Mouse (Mus musculus): ENCODE data around the gene Vhl. TPM values are rescaled to one million over a fixed set of nuclear protein-coding genes. Genes with fewer than 3 reads are reported as not detected.

Gene Vhl
- total RNA-seq, 2 experiments from 2014 or later: 41.5 to 43.0 TPM

DNA sequence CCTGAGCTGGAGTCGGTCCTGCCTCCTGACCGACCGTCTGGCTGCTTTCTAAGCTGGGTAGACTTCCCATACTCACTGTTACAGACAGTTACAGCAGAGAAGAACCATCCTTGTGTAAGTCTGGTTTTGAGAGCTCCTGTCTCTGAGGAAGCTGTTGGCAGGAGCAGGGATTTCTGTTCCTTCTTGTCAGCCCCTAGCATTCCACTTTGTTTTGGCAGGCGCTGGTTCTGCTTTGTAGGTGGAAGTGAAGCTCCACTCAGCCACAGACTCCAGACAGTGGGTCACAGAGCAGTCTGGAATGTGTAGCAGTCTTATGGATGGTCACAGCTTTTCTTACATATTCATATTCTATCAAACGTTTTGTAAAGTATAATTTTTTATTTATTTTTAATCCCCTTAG, 6.6 kb downstream of the Vhl start:
- peak overlapping the region; percentile 55 for H3K27ac ChIP-seq
- TF ChIP-seq CTCF (IDR thresholded peaks at IDR 0.05): no peak
- no peak for DNase-seq (ENCODE audit: extremely low spot score in 1 of 2, low spot score in 2 of 2)
- intact Hi-C loops (cut with DNase I): no loop called here
- no peak overlapping the region for H3K4me3 ChIP-seq

- DNase-seq (ENCODE audit: extremely low spot score in 1 of 2, low spot score in 2 of 2): no peak
- TF ChIP-seq CTCF (IDR thresholded peaks at IDR 0.05): no peak
- Histone ChIP-seq H3K4me3 (no peak overlapping the region), H3K27ac (no peak overlapping the region)
- intact Hi-C loops (cut with DNase I): no loop called here
Observed at GRCm38 (mm10) chr6:113632863-113633262, 9.1 kb downstream of the Vhl start.

DNA sequence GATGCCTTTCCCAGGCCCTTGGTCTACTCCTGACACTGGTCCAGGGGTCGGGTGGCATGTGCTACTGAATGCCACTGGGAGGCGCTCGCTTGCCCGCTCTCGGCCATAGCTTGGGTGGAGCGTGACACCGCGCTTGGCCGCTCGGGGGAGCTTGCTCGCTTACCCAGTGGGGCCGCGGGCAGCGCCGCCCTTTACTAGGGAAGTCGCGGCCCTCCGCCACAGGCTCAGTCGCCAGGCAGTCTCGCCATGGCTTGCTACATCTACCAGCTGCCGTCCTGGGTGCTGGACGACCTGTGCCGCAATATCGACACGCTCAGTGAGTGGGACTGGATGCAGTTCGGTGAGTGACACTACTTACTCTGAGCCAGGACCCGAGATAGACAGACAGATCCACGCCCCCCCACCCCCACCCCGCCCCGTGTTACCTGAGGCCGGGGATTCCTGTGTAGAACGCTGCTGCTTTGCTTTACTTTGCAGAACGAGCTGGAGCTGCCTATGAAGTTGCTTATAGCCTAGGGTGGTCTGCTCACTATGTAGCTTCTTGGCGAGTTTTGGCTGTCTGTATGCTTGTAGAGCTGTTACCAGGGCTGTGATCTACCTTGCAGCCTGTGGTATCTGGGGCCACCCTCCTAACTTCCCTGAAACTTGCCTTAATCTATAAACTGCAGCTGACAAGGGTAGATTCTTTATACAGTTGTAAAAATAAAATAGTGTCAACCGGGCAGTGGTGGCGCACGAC, 14.7 kb downstream of the Vhl start, which contains the start of gene Irak2:
Gene Irak2, plus strand, starts transcription at position 166 of the 739 bp plus-strand sequence.
- peak; percentile 100 for TF ChIP-seq CTCF (IDR thresholded peaks at IDR 0.05)
- H3K4me3 ChIP-seq: peak within 1 kb of the TSS; percentile 83
- DNase-seq (ENCODE audit: extremely low spot score in 1 of 2, low spot score in 2 of 2): peak; percentile 93 to 96
- H3K27ac ChIP-seq: peak within 1 kb of the TSS; percentile 66
- intact Hi-C loops (cut with DNase I): loop anchor here (1.0 to 5.0 kb wide), 3 partner anchors 43 to 439 kb away; partner anchors contain the start of gene Tatdn2

DNA sequence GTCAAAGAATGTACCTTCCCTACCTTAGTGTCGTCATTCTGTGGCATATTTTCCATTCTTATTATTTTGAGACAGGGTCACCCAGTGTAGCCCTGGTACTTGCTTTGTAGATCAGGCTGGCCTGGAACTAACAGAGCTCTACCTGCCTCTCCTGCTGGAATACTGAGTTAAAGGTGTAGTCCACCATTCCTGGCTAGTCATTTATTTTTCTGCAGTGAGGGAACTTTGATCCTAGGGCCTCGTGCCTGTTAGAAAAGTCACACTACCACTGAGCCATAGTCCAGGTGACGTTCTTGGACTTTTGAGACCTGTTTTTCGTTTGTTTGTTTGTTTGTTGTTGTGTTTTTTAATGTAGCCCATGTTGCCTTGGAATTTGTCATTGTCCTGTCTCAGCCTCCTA, 15.4 kb downstream of the Vhl start:
- DNase-seq (ENCODE audit: extremely low spot score in 1 of 2, low spot score in 2 of 2): no peak
- Histone ChIP-seq H3K4me3 (peak overlapping the region; percentile 83), H3K27ac (peak overlapping the region; percentile 66; the same call in 1 of the 2 replicates)
- intact Hi-C loops (cut with DNase I): loop anchor here (5.0 kb wide), 2 partner anchors 58 to 438 kb away; partner anchors contain the start of gene Tatdn2
- no peak for TF ChIP-seq CTCF (IDR thresholded peaks at IDR 0.05)

DNA sequence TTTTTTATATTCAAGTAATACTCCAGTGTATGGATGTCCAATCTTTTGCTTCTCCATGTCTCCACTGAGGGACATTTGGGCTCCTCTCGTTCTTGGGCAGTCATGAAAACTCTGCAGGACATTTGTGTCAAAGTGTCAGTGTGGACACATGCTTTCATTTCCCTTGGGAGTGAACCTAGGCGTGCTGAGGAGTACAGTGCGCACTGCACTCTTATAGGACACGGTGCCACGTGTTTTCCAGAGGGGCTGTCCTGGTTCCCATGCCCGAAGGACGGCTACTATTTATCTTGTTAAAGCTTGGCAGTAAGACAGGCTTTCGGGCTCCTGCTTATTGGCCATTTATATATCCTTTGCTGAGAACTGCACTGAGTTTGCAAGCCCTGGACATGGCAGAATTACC, 18.8 kb downstream of the Vhl start:
- no peak for TF ChIP-seq CTCF (IDR thresholded peaks at IDR 0.05)
- DNase-seq (ENCODE audit: extremely low spot score in 1 of 2, low spot score in 2 of 2): no peak
- Histone ChIP-seq H3K4me3 (no peak overlapping the region), H3K27ac (no peak overlapping the region)
- intact Hi-C loops (cut with DNase I): no loop called here

DNA sequence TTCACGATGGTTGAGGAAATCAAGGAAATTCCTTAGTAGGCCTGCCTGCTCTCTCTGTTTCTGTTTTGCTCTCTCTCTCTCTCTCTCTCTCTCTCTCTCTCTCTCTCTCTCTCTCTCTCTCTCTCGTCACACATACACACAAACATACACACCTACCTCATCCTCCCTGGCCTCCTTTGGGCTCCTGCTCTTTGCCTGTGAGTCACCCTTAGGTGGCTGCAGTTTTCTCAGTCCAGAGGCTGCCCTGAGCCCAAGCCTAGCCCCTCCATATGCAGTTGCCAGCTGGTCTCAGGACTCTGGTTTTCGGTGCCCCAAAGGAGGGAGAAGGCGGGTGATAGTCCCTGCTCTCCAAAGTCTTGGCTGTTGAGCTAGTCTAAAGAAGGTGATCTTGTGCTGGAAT, 19.3 kb downstream of the Vhl start:
- no peak for TF ChIP-seq CTCF (IDR thresholded peaks at IDR 0.05)
- DNase-seq (ENCODE audit: extremely low spot score in 1 of 2, low spot score in 2 of 2): no peak
- intact Hi-C loops (cut with DNase I): no loop called here
- no peak overlapping the region for H3K4me3 ChIP-seq
- H3K27ac ChIP-seq: no peak overlapping the region; the same call in 1 of the 2 replicates

DNA sequence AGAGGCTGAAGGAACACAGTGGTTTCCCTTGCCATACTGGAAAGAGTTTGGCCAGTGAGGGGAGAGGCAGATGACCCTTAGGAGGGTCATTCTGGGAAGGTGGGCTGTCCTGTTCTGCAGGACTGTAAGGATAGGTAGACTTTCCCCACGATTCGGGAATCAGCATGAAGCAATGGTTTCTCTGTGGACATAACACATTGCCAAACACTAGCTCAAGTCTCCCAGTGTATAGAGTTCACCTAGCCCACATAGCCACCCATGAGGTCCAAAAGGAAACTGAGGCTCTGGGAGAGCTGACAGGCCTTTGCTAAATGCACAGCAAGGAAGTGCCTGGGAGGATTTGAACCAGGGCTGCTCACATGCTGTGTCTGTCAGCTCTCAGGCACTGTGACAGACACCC, 20.2 kb downstream of the Vhl start:
- TF ChIP-seq CTCF (IDR thresholded peaks at IDR 0.05): no peak
- H3K27ac ChIP-seq: peak overlapping the region; percentile 81
- DNase-seq (ENCODE audit: extremely low spot score in 1 of 2, low spot score in 2 of 2): no peak
- intact Hi-C loops (cut with DNase I): no loop called here
- no peak overlapping the region for H3K4me3 ChIP-seq

DNA sequence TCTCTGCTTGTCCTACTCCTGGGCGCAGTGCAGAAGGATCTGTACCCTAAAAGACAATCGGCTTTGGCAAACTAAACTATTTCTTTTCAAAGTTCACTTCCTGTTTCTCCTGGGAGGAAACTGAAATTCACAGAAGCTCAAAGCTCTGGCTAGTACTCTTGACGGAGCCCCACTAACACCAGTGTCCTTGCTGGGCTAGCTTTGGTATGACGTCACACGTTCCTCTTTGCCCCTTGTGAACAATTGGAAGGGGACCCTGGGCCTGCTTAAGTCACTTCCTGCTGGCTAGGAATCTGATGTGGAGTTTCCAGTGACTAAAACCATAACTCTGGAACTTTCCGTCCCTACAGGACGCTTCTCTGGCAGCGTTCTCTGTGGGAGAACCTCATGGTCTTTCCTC, 21.0 kb downstream of the Vhl start:
- H3K4me3 ChIP-seq: no peak overlapping the region
- no peak for TF ChIP-seq CTCF (IDR thresholded peaks at IDR 0.05)
- no peak for DNase-seq (ENCODE audit: extremely low spot score in 1 of 2, low spot score in 2 of 2)
- intact Hi-C loops (cut with DNase I): no loop called here
- peak overlapping the region; percentile 78 for H3K27ac ChIP-seq

DNA sequence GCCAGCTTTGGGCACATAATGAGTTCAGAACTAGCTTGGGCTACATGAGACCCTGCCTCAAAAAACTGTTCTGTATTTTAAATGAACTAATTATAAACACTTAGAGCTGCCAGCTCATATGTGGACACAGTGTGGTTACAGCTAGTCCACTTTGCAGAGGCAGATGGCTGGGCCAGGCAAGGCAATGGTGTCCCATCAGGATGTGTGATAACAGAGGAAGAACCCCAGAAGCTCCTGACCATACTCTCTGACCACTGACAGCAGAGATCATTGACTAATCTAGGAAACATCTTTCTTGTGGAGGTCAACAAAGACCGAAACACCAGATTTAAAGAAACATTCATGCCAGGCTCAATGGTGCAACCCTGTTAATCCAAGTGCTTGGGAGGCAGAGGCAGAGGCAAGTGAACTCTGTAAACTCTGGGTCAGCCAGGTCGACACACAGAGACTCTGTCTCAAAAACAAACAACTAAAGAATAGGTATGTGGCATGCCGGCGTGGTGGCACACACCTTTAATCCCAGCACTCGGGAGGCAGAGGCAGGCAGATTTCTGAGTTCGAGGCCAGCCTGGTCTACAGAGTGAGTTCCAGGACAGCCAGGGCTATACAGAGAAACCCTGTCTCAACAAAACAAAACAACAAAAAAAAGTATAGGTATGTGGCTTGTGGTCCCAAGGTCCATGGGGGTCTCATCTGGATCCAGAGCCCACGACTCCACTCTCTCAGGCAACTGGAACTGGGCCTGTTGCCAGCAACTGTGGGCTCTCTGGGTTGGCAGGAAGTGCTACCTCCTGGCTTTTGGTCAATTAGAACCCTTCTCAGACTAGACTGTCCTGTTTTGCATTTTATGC, 25.8 kb downstream of the Vhl start:
- no peak for TF ChIP-seq CTCF (IDR thresholded peaks at IDR 0.05)
- H3K27ac ChIP-seq: no peak overlapping the region; the same call in 1 of the 2 replicates
- intact Hi-C loops (cut with DNase I): no loop called here
- H3K4me3 ChIP-seq: no peak overlapping the region
- no peak for DNase-seq (ENCODE audit: extremely low spot score in 1 of 2, low spot score in 2 of 2)

- TF ChIP-seq CTCF (IDR thresholded peaks at IDR 0.05): no peak
- Histone ChIP-seq H3K27ac (peak overlapping the region; percentile 28; the same call in 1 of the 2 replicates), H3K4me3 (no peak overlapping the region)
- no peak for DNase-seq (ENCODE audit: extremely low spot score in 1 of 2, low spot score in 2 of 2)
- intact Hi-C loops (cut with DNase I): no loop called here
Observed at GRCm38 (mm10) chr6:113650197-113650640, 26.5 kb downstream of the Vhl start.

GRCm38 (mm10) chr6:113651626-113652025, 27.9 kb downstream of the Vhl start:
- no peak for DNase-seq (ENCODE audit: extremely low spot score in 1 of 2, low spot score in 2 of 2)
- TF ChIP-seq CTCF (IDR thresholded peaks at IDR 0.05): no peak
- intact Hi-C loops (cut with DNase I): no loop called here
- Histone ChIP-seq H3K27ac (no peak overlapping the region), H3K4me3 (no peak overlapping the region)

GRCm38 (mm10) chr6:113653551-113653950, 29.8 kb downstream of the Vhl start:
- no peak overlapping the region for H3K4me3 ChIP-seq
- no peak for DNase-seq (ENCODE audit: extremely low spot score in 1 of 2, low spot score in 2 of 2)
- intact Hi-C loops (cut with DNase I): no loop called here
- peak overlapping the region; percentile 32; the same call in 1 of the 2 replicates for H3K27ac ChIP-seq
- TF ChIP-seq CTCF (IDR thresholded peaks at IDR 0.05): no peak

Measured in left cerebral cortex, adult 2 months (tissue).